Mouse (Mus musculus) stomach, embryonic 14.5 days (tissue): ENCODE results near the gene Col19a1. TPM values are rescaled to one million over a fixed set of nuclear protein-coding genes. Genes with fewer than 3 reads are reported as not detected.
A peak's percentile ranks its signal among the peaks of the same experiment; 100 is the strongest.

Source experiments
- ATAC-seq: fragments of 200-750 bp; cut with Nextera tagmentation; 2 replicates; pipeline ENCODE4 v1.8.0; 2017; ENCODE audit warnings: low read depth, moderate TSS enrichment; ENCODE audit not compliant: insufficient number of reproducible peaks, insufficient read depth, low FRiP score
- H3K27ac ChIP-seq: fragments of 300-500 bp; sonication (generic); 2 replicates; pipeline ENCODE4 v1.5.1; 2014; ENCODE audit warnings: mild to moderate bottlenecking, low read length, moderate library complexity, mixed read lengths
- H3K27me3 ChIP-seq: fragments of 300-500 bp; sonication (generic); 2 replicates; pipeline ENCODE4 v1.6.1; 2014; ENCODE audit warnings: low read length, control low read depth, mixed read lengths; ENCODE audit not compliant: control insufficient read depth, insufficient read depth
- H3K36me3 ChIP-seq: fragments of 300-500 bp; sonication (generic); 2 replicates; pipeline ENCODE4 v1.6.1; 2014; ENCODE audit warnings: mild to moderate bottlenecking, control low read depth, low read length, moderate library complexity, mixed read lengths; ENCODE audit not compliant: control insufficient read depth, insufficient read depth
- H3K4me1 ChIP-seq: fragments of 300-500 bp; sonication (generic); 2 replicates; pipeline ENCODE4 v1.6.1; 2014; ENCODE audit warnings: low read length, control low read depth, mixed read lengths; ENCODE audit not compliant: control insufficient read depth, insufficient read depth
- H3K4me2 ChIP-seq: fragments of 300-500 bp; sonication (generic); replicated peaks from 2 replicates; pipeline ENCODE4 v1.6.1; 2014; ENCODE audit warnings: low read depth, low read length, control low read depth
- H3K4me3 ChIP-seq: fragments of 300-500 bp; sonication (generic); 2 replicates; pipeline ENCODE4 v1.5.1; 2014; ENCODE audit warnings: low read depth, low read length, control low read depth
- H3K9ac ChIP-seq: fragments of 300-500 bp; sonication (generic); replicated peaks from 2 replicates; pipeline ENCODE4 v1.6.1; 2014; ENCODE audit warnings: low read depth, mild to moderate bottlenecking, control low read depth, low read length, moderate library complexity, mixed read lengths
- H3K9me3 ChIP-seq: fragments of 300-500 bp; sonication (generic); 2 replicates; pipeline ENCODE4 v1.6.1; 2016; ENCODE audit warnings: low read depth, low read length, control low read depth; ENCODE audit not compliant: control insufficient read depth
- WGBS: fragments of 180-500 bp; shearing (Covaris S2); extraction: QIAGEN DNeasy Blood & Tissue Kit; methylation state at CpG from one replicate; pipeline ENCODE4 v1.1.7; 2014; 5-methylcytosine and 5-hydroxymethylcytosine counted together
- polyA plus RNA-seq: library from polyadenylated mRNA; unstranded; fragments of >200 nt; fragmentation: Nextera tagmentation; extraction: Ambion mirVana; gene quantifications from 2 replicates; pipeline ENCODE4 v1.2.1, GENCODE M21; 2014

Gene Col19a1
- polyA plus RNA-seq, 1 experiment from 2014 or later = 4.1 TPM

DNA sequence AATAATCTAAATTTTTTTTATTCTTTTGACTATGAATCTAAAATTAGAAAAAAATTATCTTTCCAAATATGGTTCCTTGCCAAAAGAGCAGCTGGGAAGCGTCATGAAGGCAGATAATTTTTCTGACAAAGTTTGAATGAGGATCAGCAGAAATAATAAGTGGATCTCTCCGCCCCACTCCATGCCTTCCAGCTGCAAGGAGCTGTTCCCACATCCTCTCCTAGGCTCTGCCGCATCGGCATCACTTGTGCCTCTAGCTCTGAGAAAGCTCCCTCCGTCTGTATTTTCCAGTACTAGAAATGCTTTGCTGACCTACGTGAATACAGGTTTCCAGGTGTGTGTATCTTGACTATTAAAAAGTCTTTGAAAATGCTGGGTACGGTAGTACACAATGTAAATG is 135.1 kb downstream of the Col19a1 start:
- Histone ChIP-seq H3K4me3 (no peak overlapping the region), H3K9ac (no peak overlapping the region), H3K9me3 (no peaks in the 10 kb centered on the region), H3K27ac (peak overlapping the region; percentile 66), H3K36me3 (no peaks in the 10 kb centered on the region), H3K4me2 (no peak overlapping the region), H3K27me3 (no peaks in the 10 kb centered on the region), H3K4me1 (0 out of 2 replicates have a peak, but pooled peaks cover 3% of the 10 kb centered on the region)
- WGBS = 48% methylated on average over 7 of the region's 7 CpGs
- ATAC-seq = peak; percentile 72; the same call in 1 of the 2 replicates

- no peak for ATAC-seq
- Histone ChIP-seq H3K9ac (no peak overlapping the region), H3K27me3 (no peaks in the 10 kb centered on the region), H3K9me3 (no peaks in the 10 kb centered on the region), H3K4me2 (no peak overlapping the region), H3K36me3 (no peaks in the 10 kb centered on the region), H3K4me1 (no peaks in the 10 kb centered on the region), H3K27ac (no peak overlapping the region), H3K4me3 (no peak overlapping the region)
Measured at GRCm38 (mm10) chr1:24437425-24437824, 149.8 kb downstream of the Col19a1 start.

DNA sequence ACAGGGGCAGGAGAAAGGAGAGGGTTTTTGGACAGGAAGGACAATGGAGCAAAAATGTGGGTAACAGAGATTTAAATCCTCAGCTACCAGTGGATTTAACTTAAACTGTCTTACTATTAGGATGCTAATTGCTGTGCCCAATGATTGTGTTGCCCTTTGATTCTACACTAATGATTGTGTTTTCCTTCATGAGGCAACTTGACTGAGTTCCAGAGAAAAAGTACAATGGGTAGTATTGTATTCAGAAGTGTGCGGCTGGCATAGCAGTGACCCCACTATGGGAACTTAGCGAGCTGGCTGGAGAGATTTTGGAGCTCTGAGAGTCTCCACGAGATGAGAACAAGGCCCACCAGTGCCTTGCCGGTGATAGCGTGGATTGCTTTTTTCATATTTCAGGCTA is 159.0 kb downstream of the Col19a1 start:
- Histone ChIP-seq H3K27ac (no peak overlapping the region), H3K27me3 (no peaks in the 10 kb centered on the region), H3K9me3 (no peaks in the 10 kb centered on the region; the same call in 1 of the 2 replicates), H3K4me1 (no peaks in the 10 kb centered on the region), H3K4me3 (no peak overlapping the region), H3K36me3 (no peaks in the 10 kb centered on the region), H3K4me2 (no peak overlapping the region), H3K9ac (no peak overlapping the region)
- ATAC-seq = no peak
- WGBS = 87% methylated on average over 5 of the region's 5 CpGs

GRCm38 (mm10) chr1:24378125-24378821 is 209.0 kb downstream of the Col19a1 start:
- no peak overlapping the region for H3K9ac ChIP-seq
- H3K36me3 ChIP-seq = no peaks in the 10 kb centered on the region
- H3K27ac ChIP-seq = no peak overlapping the region
- peak; percentile 64; the same call in 1 of the 2 replicates for ATAC-seq
- 10% methylated on average over 8 of the region's 8 CpGs for WGBS
- no peaks in the 10 kb centered on the region for H3K27me3 ChIP-seq
- no peak overlapping the region for H3K4me3 ChIP-seq
- no peak overlapping the region for H3K4me2 ChIP-seq
- H3K9me3 ChIP-seq = no peaks in the 10 kb centered on the region
- H3K4me1 ChIP-seq = no peaks in the 10 kb centered on the region

GRCm38 (mm10) chr1:24374902-24375301 is 212.4 kb downstream of the Col19a1 start:
- Histone ChIP-seq H3K27me3 (no peaks in the 10 kb centered on the region), H3K36me3 (no peaks in the 10 kb centered on the region), H3K9ac (no peak overlapping the region), H3K4me1 (no peaks in the 10 kb centered on the region), H3K9me3 (no peaks in the 10 kb centered on the region), H3K4me2 (no peak overlapping the region), H3K27ac (no peak overlapping the region), H3K4me3 (no peak overlapping the region)
- 43% methylated on average over 2 of the region's 2 CpGs for WGBS
- ATAC-seq = no peak

DNA sequence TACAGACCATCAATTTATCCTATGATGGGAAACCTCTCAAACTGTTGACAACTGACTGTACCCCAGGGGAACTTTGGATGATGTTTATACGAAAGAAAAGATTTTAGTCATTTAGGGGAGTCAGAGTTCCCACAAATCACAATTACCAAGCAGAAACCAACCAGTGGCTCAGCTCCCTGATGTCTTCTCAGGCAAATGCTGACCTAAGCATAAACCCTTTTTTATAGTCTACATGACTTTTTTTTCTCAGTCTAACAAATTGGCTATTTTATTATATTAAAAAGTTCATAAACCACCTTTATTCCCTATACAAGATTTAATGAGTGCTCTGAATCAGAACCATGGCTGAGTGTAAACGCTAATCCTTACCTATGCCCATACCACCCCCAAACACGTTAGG is 213.6 kb downstream of the Col19a1 start:
- 68% methylated on average over 3 of the region's 3 CpGs for WGBS
- Histone ChIP-seq H3K36me3 (no peaks in the 10 kb centered on the region), H3K9me3 (no peaks in the 10 kb centered on the region), H3K27ac (no peak overlapping the region), H3K4me3 (no peak overlapping the region), H3K4me1 (no peaks in the 10 kb centered on the region), H3K4me2 (no peak overlapping the region), H3K27me3 (no peaks in the 10 kb centered on the region), H3K9ac (no peak overlapping the region)
- no peak for ATAC-seq

- 82% methylated on average over 4 of the region's 4 CpGs for WGBS
- H3K4me2 ChIP-seq = no peak overlapping the region
- no peaks in the 10 kb centered on the region for H3K9me3 ChIP-seq
- no peaks in the 10 kb centered on the region for H3K4me1 ChIP-seq
- H3K9ac ChIP-seq = no peak overlapping the region
- H3K27ac ChIP-seq = no peak overlapping the region
- no peaks in the 10 kb centered on the region for H3K36me3 ChIP-seq
- no peak overlapping the region for H3K4me3 ChIP-seq
- ATAC-seq = no peak
- no peaks in the 10 kb centered on the region for H3K27me3 ChIP-seq
Measured at GRCm38 (mm10) chr1:24372471-24373258, 214.6 kb downstream of the Col19a1 start.

DNA sequence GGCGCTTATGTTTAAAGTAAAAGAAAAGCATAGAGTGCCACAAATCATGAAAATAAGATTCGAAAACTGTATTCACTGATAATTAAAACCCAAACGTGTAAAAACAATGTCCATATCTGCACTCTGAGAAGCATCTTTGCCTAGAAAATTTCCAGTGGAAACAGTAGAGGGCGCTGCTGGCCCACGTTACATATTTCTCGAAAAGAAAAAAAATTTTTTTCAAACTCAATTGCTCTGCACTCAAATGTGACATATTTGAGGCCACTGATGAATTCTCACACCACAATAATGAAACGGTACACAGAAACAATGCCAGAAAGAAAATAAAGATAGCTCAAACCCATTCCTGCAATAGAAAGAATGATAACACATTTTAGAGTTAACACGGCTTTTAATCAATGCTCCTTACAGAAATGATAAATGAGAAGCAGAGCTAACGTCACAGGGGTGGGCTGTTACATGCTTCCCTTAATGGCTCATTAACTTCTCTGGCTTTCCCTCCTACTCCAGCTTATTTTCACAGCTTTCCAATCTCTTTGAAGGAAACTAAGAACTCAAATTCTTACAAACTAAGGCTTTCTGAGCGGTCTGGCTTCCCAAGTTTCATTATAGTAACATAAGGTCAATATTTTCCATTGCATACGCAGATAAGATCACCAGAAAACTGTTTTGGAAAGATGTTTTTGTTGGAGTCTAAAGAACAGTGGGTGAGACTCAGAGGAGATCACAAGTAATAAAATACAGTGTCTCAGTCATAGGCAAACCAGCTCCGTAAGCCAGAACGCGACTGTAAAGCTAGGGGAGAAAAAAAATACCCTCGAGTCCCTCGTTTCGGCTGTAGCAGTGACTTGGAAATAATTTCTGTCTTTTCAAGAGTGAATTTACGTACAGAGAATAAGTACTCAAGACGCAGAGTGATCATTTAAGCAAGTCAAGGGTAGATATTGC is 219.4 kb downstream of the Col19a1 start:
- H3K27me3 ChIP-seq = no peaks in the 10 kb centered on the region
- no peak overlapping the region for H3K4me3 ChIP-seq
- H3K36me3 ChIP-seq = no peaks in the 10 kb centered on the region
- WGBS = 44% methylated on average over 19 of the region's 19 CpGs
- H3K4me1 ChIP-seq = no peaks in the 10 kb centered on the region
- no peaks in the 10 kb centered on the region for H3K9me3 ChIP-seq
- no peak for ATAC-seq
- H3K27ac ChIP-seq = no peak overlapping the region; the same call in 1 of the 2 replicates
- H3K9ac ChIP-seq = no peak overlapping the region
- peak overlapping the region; percentile 20; the same call in 1 of the 2 replicates for H3K4me2 ChIP-seq
